Mouse (Mus musculus) forebrain, embryonic 13.5 days (tissue): Measurements from ENCODE around the gene Gprasp1. TPM values are rescaled to one million over a fixed set of nuclear protein-coding genes. Genes with fewer than 3 reads are reported as not detected.
"Not testable (repeated sequence)": the region's sequence is repeated elsewhere in the genome, so short reads cannot be mapped to it uniquely, and the experiment has no call there.

Experiments used
- ATAC-seq: fragments of 200-750 bp; cut with Nextera tagmentation; 2 replicates; pipeline ENCODE4 v1.8.0; 2017
- H3K27ac ChIP-seq: fragments of 300-500 bp; sonication (generic); 2 replicates; pipeline ENCODE4 v1.5.1; 2015; ENCODE audit warnings: inconsistent platforms, mild to moderate bottlenecking, moderate library complexity
- H3K27me3 ChIP-seq: fragments of 300-500 bp; sonication (generic); 2 replicates; pipeline ENCODE4 v1.6.1; 2015; ENCODE audit warnings: mild to moderate bottlenecking, inconsistent platforms
- H3K36me3 ChIP-seq: fragments of 300-500 bp; sonication (generic); 2 replicates; pipeline ENCODE4 v1.6.1; 2015; ENCODE audit warnings: mild to moderate bottlenecking, inconsistent platforms; ENCODE audit not compliant: poor library complexity, severe bottlenecking
- H3K4me1 ChIP-seq: fragments of 300-500 bp; sonication (generic); 2 replicates; pipeline ENCODE4 v1.6.1; 2015; ENCODE audit warnings: inconsistent platforms
- H3K4me2 ChIP-seq: fragments of 300-500 bp; sonication (generic); 2 replicates; pipeline ENCODE4 v1.6.1; 2015; ENCODE audit warnings: inconsistent platforms, mild to moderate bottlenecking, moderate library complexity
- H3K4me3 ChIP-seq: fragments of 300-500 bp; sonication (generic); 2 replicates; pipeline ENCODE4 v1.5.1; 2015; ENCODE audit warnings: mild to moderate bottlenecking, inconsistent platforms
- H3K9ac ChIP-seq: fragments of 300-500 bp; sonication (generic); 2 replicates; pipeline ENCODE4 v1.6.1; 2015; ENCODE audit warnings: mild to moderate bottlenecking, inconsistent platforms
- H3K9me3 ChIP-seq: fragments of 300-500 bp; sonication (generic); replicated peaks from 2 replicates; pipeline ENCODE4 v1.6.1; 2016; ENCODE audit warnings: inconsistent platforms
- WGBS: fragments of 180-500 bp; shearing (Covaris S2); methylation state at CpG from one replicate; pipeline ENCODE4 v1.1.7; 2015; 5-methylcytosine and 5-hydroxymethylcytosine counted together
- polyA plus RNA-seq: library from polyadenylated mRNA; unstranded; fragments of >200 nt; fragmentation: Nextera tagmentation; extraction: Ambion mirVana; gene quantifications from 2 replicates; pipeline ENCODE4 v1.2.1, GENCODE M21; 2015

The Gprasp1 gene
- 86.9 and 111 TPM in 2 replicates for polyA plus RNA-seq

GRCm38 (mm10) chrX:135742304-135743055 lies at the start of gene Gprasp1, which contains the start of gene Armcx5:
Gprasp1 (plus strand) TSS chrX:135742733.
Armcx5 (plus strand) TSS chrX:135742733.
- Histone ChIP-seq H3K4me1 (peaks cover 5% of the 10 kb centered on the region; the same call in 1 of the 2 replicates), H3K4me2 (peak within 1 kb of the TSS; percentile 63), H3K27me3 (no peaks in the 10 kb centered on the region), H3K4me3 (peak within 1 kb of the TSS; percentile 60), H3K27ac (peak within 1 kb of the TSS; percentile 80), H3K9ac (peak within 1 kb of the TSS; percentile 76), H3K36me3 (no peaks in the 10 kb centered on the region), H3K9me3 (no peaks in the 10 kb centered on the region)
- peak; percentile 99 for ATAC-seq
- 18% methylated on average over 48 of the region's 48 CpGs for WGBS

GRCm38 (mm10) chrX:135693633-135694032 lies 48.9 kb upstream of the Gprasp1 start, which contains the start of gene Tcp11x2:
Tcp11x2 (minus strand) TSS chrX:135693790.
- no peak for ATAC-seq
- no peak within 1 kb of the TSS for H3K27ac ChIP-seq
- no peak within 1 kb of the TSS for H3K4me2 ChIP-seq
- H3K9me3 ChIP-seq, result no peaks in the 10 kb centered on the region
- WGBS, result 61% methylated on average over 1 of the region's 1 CpGs
- no peak within 1 kb of the TSS for H3K9ac ChIP-seq
- no peaks in the 10 kb centered on the region for H3K4me1 ChIP-seq
- no peak within 1 kb of the TSS for H3K4me3 ChIP-seq
- H3K27me3 ChIP-seq, result 0 out of 2 replicates have a peak, but pooled peaks cover 3% of the 10 kb centered on the region
- H3K36me3 ChIP-seq, result no peaks in the 10 kb centered on the region

GRCm38 (mm10) chrX:135703111-135703510 lies 39.4 kb upstream of the Gprasp1 start:
- Histone ChIP-seq H3K4me1 (no peaks in the 10 kb centered on the region), H3K27ac (no peak overlapping the region), H3K4me3 (no peak overlapping the region), H3K9ac (no peak overlapping the region), H3K27me3 (no peaks in the 10 kb centered on the region), H3K4me2 (no peak overlapping the region), H3K9me3 (no peaks in the 10 kb centered on the region), H3K36me3 (no peaks in the 10 kb centered on the region)
- ATAC-seq, result no peak
- WGBS, result 84% methylated on average over 1 of the region's 1 CpGs

DNA sequence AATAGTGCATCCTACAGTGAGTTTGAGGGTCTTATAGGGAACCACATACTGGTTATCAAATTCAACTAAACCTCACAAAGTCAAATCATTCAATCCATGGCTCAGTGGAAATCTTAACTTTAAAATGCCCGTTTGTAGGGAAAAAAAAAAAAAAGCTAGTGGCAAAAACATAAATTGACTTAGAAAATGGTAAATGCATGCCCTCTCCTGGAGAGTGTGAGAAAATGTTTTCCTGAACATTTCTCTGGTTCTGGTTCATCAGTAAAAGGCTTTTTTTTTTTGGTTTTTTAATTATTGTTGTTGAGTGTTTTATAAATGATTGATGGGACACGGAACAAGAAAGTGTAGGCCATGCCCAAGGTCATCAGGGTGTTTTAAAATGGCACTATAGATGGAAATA lies 38.2 kb upstream of the Gprasp1 start:
- Histone ChIP-seq H3K4me3 (no peak overlapping the region), H3K4me2 (no peak overlapping the region), H3K27ac (no peak overlapping the region), H3K27me3 (no peaks in the 10 kb centered on the region), H3K9ac (no peak overlapping the region), H3K4me1 (no peaks in the 10 kb centered on the region), H3K36me3 (no peaks in the 10 kb centered on the region), H3K9me3 (no peaks in the 10 kb centered on the region)
- ATAC-seq, result no peak
- WGBS, result 56% methylated on average over 2 of the region's 2 CpGs

DNA sequence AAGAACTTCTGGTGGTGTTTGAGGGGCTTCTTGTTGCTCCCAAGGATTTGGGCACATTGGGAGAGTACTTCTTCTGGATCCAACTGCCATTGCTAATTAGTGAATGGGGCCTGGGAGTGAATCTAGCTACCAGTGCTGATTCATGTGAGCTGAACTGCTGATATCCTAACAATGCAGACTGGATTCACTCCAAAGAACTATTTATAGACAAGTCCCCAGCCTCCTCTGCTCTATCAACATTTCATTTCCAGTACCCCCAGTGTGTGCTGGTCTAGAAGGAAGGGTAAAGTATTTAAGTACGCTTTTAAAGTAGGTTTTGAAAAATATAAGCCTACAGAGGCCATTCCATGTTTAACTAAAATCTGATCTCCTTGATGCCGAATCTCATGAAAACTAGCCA lies 29.7 kb upstream of the Gprasp1 start:
- Histone ChIP-seq H3K4me3 (no peak overlapping the region), H3K27ac (no peak overlapping the region), H3K4me2 (no peak overlapping the region), H3K27me3 (no peaks in the 10 kb centered on the region), H3K9me3 (no peaks in the 10 kb centered on the region), H3K36me3 (no peaks in the 10 kb centered on the region), H3K4me1 (no peaks in the 10 kb centered on the region), H3K9ac (no peak overlapping the region)
- ATAC-seq, result no peak
- 81% methylated on average over 2 of the region's 2 CpGs for WGBS

GRCm38 (mm10) chrX:135725161-135725560 lies 17.4 kb upstream of the Gprasp1 start, which contains the start of gene Tmsb15a:
Tmsb15a (minus strand) TSS chrX:135725261.
- no peak within 1 kb of the TSS for H3K27ac ChIP-seq
- H3K36me3 ChIP-seq, result no peaks in the 10 kb centered on the region
- ATAC-seq, result no peak
- 89% methylated on average over 10 of the region's 10 CpGs for WGBS
- H3K9ac ChIP-seq, result no peak within 1 kb of the TSS
- 0 out of 2 replicates have a peak, but pooled peaks cover 2% of the 10 kb centered on the region for H3K27me3 ChIP-seq
- H3K4me3 ChIP-seq, result no peak within 1 kb of the TSS
- no peak within 1 kb of the TSS for H3K4me2 ChIP-seq
- H3K4me1 ChIP-seq, result no peaks in the 10 kb centered on the region
- no peaks in the 10 kb centered on the region for H3K9me3 ChIP-seq

- Histone ChIP-seq H3K9ac (no peak overlapping the region), H3K27me3 (no peaks in the 10 kb centered on the region), H3K4me1 (peaks cover 5% of the 10 kb centered on the region; the same call in 1 of the 2 replicates), H3K27ac (no peak overlapping the region), H3K9me3 (no peaks in the 10 kb centered on the region), H3K4me2 (no peak overlapping the region), H3K4me3 (no peak overlapping the region), H3K36me3 (no peaks in the 10 kb centered on the region)
- WGBS, result 86% methylated on average over 2 of the region's 2 CpGs
- no peak for ATAC-seq
These were observed 3.6 kb upstream of the Gprasp1 start for GRCm38 (mm10) chrX:135738730-135739520.

GRCm38 (mm10) chrX:135743056-135743355 lies 473 bp downstream of the Gprasp1 start:
- H3K36me3 ChIP-seq, result no peaks in the 10 kb centered on the region
- peak overlapping the region; percentile 60 for H3K4me3 ChIP-seq
- H3K4me1 ChIP-seq, result peaks cover 5% of the 10 kb centered on the region; the same call in 1 of the 2 replicates
- no peak for ATAC-seq
- 15% methylated on average over 7 of the region's 7 CpGs for WGBS
- no peaks in the 10 kb centered on the region for H3K9me3 ChIP-seq
- peak overlapping the region; percentile 48 for H3K27ac ChIP-seq
- no peaks in the 10 kb centered on the region for H3K27me3 ChIP-seq
- peak overlapping the region; percentile 63 for H3K4me2 ChIP-seq
- peak overlapping the region; percentile 76 for H3K9ac ChIP-seq

GRCm38 (mm10) chrX:135745376-135745775 lies 2.8 kb downstream of the Gprasp1 start:
- not testable (repeated sequence) for H3K4me1 ChIP-seq, H3K9me3 ChIP-seq, H3K36me3 ChIP-seq, H3K27ac ChIP-seq, H3K27me3 ChIP-seq, ATAC-seq, H3K4me3 ChIP-seq, H3K4me2 ChIP-seq, H3K9ac ChIP-seq
- 93% methylated on average over 3 of the region's 3 CpGs for WGBS

- H3K27me3 ChIP-seq, result no peaks in the 10 kb centered on the region
- no peaks in the 10 kb centered on the region for H3K9me3 ChIP-seq
- H3K9ac ChIP-seq, result no peak overlapping the region
- H3K36me3 ChIP-seq, result peaks cover 6% of the 10 kb centered on the region
- no peak overlapping the region for H3K4me2 ChIP-seq
- no peaks in the 10 kb centered on the region for H3K4me1 ChIP-seq
- H3K27ac ChIP-seq, result no peak overlapping the region
- peak; percentile 50 for ATAC-seq
- H3K4me3 ChIP-seq, result no peak overlapping the region
- 0% methylated on average over 2 of the region's 2 CpGs for WGBS
These were observed 10.3 kb downstream of the Gprasp1 start for GRCm38 (mm10) chrX:135752832-135753231.

GRCm38 (mm10) chrX:135761707-135762106 lies 19.2 kb downstream of the Gprasp1 start:
- Histone ChIP-seq H3K9me3 (no peaks in the 10 kb centered on the region), H3K9ac (no peak overlapping the region), H3K4me1 (no peaks in the 10 kb centered on the region), H3K4me2 (no peak overlapping the region), H3K27ac (no peak overlapping the region), H3K4me3 (no peak overlapping the region), H3K27me3 (no peaks in the 10 kb centered on the region), H3K36me3 (peaks cover 15% of the 10 kb centered on the region; the same call in 1 of the 2 replicates)
- no peak for ATAC-seq

DNA sequence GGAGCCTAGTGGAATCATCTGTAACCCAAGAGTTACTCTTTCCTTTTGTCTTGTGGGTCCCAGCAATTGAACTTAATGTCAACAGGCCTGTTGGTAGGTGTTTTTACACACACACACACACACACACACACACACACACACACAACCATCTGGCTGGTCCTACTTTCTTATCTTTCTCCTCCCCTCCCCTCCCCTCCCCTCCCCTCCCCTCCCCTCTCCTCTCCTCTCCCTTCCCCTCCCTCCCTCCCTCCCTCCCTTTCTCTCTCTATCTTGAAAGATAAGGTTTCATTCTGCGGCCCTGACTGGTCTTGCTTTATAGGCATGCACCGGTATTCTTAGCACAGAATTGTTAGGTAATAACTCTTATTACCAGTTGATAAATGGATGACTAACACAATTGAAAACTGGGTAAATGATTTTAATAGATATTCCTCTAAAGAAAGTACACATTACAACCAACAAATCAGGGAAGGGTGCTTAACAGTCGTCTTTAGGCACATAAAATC lies 25.6 kb downstream of the Gprasp1 start:
- Histone ChIP-seq H3K27me3 (no peaks in the 10 kb centered on the region), H3K4me3 (no peak overlapping the region), H3K36me3 (0 out of 2 replicates have a peak, but pooled peaks cover 5% of the 10 kb centered on the region), H3K27ac (no peak overlapping the region), H3K9ac (no peak overlapping the region), H3K4me2 (no peak overlapping the region), H3K4me1 (no peaks in the 10 kb centered on the region), H3K9me3 (no peaks in the 10 kb centered on the region)
- no peak for ATAC-seq
- 91% methylated on average over 3 of the region's 3 CpGs for WGBS
